Mouse (Mus musculus) cerebellum, adult 2 months (tissue): ENCODE data around the gene Myo10. TPM values are rescaled to one million over a fixed set of nuclear protein-coding genes. Genes with fewer than 3 reads are reported as not detected.
A peak's percentile ranks its signal among the peaks of the same experiment; 100 is the strongest.

Experiments
- DNase-seq, 2 experiments: peaks; one replicate each; pipeline ENCODE4 v3.0.0; 2021
- H3K27ac ChIP-seq: fragments of 200-500 bp; 2 replicates; pipeline ENCODE4 v1.5.1; 2012; ENCODE audit warnings: low read length, control low read depth, inconsistent platforms; ENCODE audit not compliant: insufficient read depth
- H3K27me3 ChIP-seq: fragments of 200-500 bp; 2 replicates; pipeline ENCODE4 v1.6.1; 2012; ENCODE audit warnings: inconsistent platforms, mild to moderate bottlenecking, low read length, moderate library complexity; ENCODE audit not compliant: control insufficient read depth, insufficient read depth
- H3K4me1 ChIP-seq: fragments of 200-500 bp; 2 replicates; pipeline ENCODE4 v1.6.1; 2011; ENCODE audit warnings: low read length; ENCODE audit not compliant: control insufficient read depth, insufficient read depth
- H3K4me3 ChIP-seq: fragments of 200-500 bp; replicated peaks from 2 replicates; pipeline ENCODE3; 2011; ENCODE audit warnings: mild to moderate bottlenecking, low read depth, low read length, control low read depth; ENCODE audit not compliant: insufficient read depth
- CTCF ChIP-seq: fragments of 200-500 bp; IDR thresholded peaks from 2 replicates; pipeline ENCODE4 v1.5.1; 2011; ENCODE audit warnings: low read depth, mild to moderate bottlenecking, control low read depth, low read length, moderate library complexity, borderline replicate concordance; ENCODE audit not compliant: insufficient read depth
- POLR2A ChIP-seq: fragments of 200-500 bp; IDR thresholded peaks from 2 replicates; pipeline ENCODE4 v1.6.1; 2011; ENCODE audit warnings: low read length, control low read depth, borderline replicate concordance; ENCODE audit not compliant: insufficient read depth
- WGBS: fragments of 180-500 bp; shearing (Covaris S2); methylation state at CpG from one replicate; pipeline ENCODE4 v1.1.7; 2018; 5-methylcytosine and 5-hydroxymethylcytosine counted together
- polyA plus RNA-seq: library from polyadenylated mRNA; depleted of rRNA; stranded (reverse); fragments of >200 nt; gene quantifications from 2 replicates; pipeline ENCODE4 v1.2.3, GENCODE M21; 2012

Myo10 gene
- polyA plus RNA-seq, 1 experiment: 30.0 TPM

- no peaks in the 10 kb centered on the region for H3K27me3 ChIP-seq
- H3K27ac ChIP-seq: no peak overlapping the region
- WGBS: 82% methylated on average over 19 of the region's 19 CpGs
- peaks cover 8% of the 10 kb centered on the region for H3K4me1 ChIP-seq
- peak in 1 of 2 experiments; percentile 24 for DNase-seq
- TF ChIP-seq CTCF: no peak
- no peak for TF ChIP-seq POLR2A
- no peak overlapping the region for H3K4me3 ChIP-seq
Observed at GRCm38 (mm10) chr15:25706874-25707554, 84.7 kb downstream of the Myo10 start.

DNA sequence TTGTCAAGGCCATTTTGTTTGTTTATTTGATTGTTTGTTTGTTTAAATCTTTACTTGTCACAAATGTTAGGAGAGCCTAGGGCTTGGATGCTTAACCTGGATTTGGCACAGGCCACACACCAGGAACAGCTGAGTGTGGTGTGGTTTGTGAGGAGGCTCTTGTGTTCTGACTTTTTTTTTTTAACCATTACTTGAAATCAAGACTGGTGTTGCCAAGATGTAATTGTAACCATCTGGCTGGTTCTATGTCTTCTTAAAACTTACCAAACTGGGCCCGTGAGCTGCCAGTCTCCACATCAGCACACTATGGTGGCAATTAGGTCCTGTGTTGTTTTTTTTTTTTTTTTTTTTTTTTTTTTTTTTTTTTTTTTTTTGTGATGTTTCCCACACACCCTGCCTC, 85.6 kb downstream of the Myo10 start:
- Histone ChIP-seq H3K27ac (no peak overlapping the region), H3K27me3 (no peaks in the 10 kb centered on the region), H3K4me1 (peaks cover 9% of the 10 kb centered on the region), H3K4me3 (no peak overlapping the region)
- WGBS: 78% methylated on average over 1 of the region's 1 CpGs
- TF ChIP-seq CTCF (no peak), POLR2A (no peak)
- DNase-seq: no peak

- TF ChIP-seq CTCF: no peak
- no peak for TF ChIP-seq POLR2A
- Histone ChIP-seq H3K27ac (no peak overlapping the region), H3K4me3 (no peak overlapping the region), H3K4me1 (peaks cover 12% of the 10 kb centered on the region), H3K27me3 (no peaks in the 10 kb centered on the region)
- no peak for DNase-seq
- WGBS: 75% methylated on average over 10 of the region's 10 CpGs
Observed at GRCm38 (mm10) chr15:25710876-25711275, 88.6 kb downstream of the Myo10 start.

- TF ChIP-seq POLR2A (no peak), CTCF (no peak)
- peaks cover 16% of the 10 kb centered on the region; the same call in 1 of the 2 replicates for H3K4me1 ChIP-seq
- H3K27me3 ChIP-seq: no peaks in the 10 kb centered on the region
- DNase-seq: peak in 1 of 2 experiments; percentile 18
- WGBS: 70% methylated on average over 4 of the region's 4 CpGs
- H3K27ac ChIP-seq: no peak overlapping the region
- no peak overlapping the region for H3K4me3 ChIP-seq
Observed at GRCm38 (mm10) chr15:25712877-25713276, 90.6 kb downstream of the Myo10 start.

GRCm38 (mm10) chr15:25713587-25714361, 91.4 kb downstream of the Myo10 start:
- Histone ChIP-seq H3K4me1 (peaks cover 16% of the 10 kb centered on the region; the same call in 1 of the 2 replicates), H3K27me3 (no peaks in the 10 kb centered on the region), H3K27ac (peak overlapping the region; percentile 76), H3K4me3 (peak overlapping the region; percentile 57)
- WGBS: 5% methylated on average over 38 of the region's 38 CpGs
- TF ChIP-seq POLR2A: peak; percentile 52; the same call in 1 of the 2 replicates
- no peak for TF ChIP-seq CTCF
- DNase-seq: peak; percentile 88 to 91

- Histone ChIP-seq H3K4me3 (no peak overlapping the region), H3K4me1 (peaks cover 20% of the 10 kb centered on the region), H3K27ac (no peak overlapping the region), H3K27me3 (no peaks in the 10 kb centered on the region)
- peak; percentile 83 to 92 for DNase-seq
- 15% methylated on average over 10 of the region's 10 CpGs for WGBS
- no peak for TF ChIP-seq CTCF
- TF ChIP-seq POLR2A: no peak
Observed at GRCm38 (mm10) chr15:25715218-25715995, 93.1 kb downstream of the Myo10 start.

GRCm38 (mm10) chr15:25715996-25716395, 93.7 kb downstream of the Myo10 start:
- no peak for DNase-seq
- 47% methylated on average over 11 of the region's 11 CpGs for WGBS
- no peak overlapping the region for H3K27ac ChIP-seq
- peaks cover 20% of the 10 kb centered on the region for H3K4me1 ChIP-seq
- H3K4me3 ChIP-seq: no peak overlapping the region
- no peak for TF ChIP-seq POLR2A
- no peak for TF ChIP-seq CTCF
- H3K27me3 ChIP-seq: no peaks in the 10 kb centered on the region
